Mouse (Mus musculus): ENCODE results near the gene Mgl2. TPM values are rescaled to one million over a fixed set of nuclear protein-coding genes. Genes with fewer than 3 reads are reported as not detected.
A peak's percentile ranks its signal among the peaks of the same experiment; 100 is the strongest.

Gene Mgl2
- 0.93 and 1.6 TPM in 2 replicates for polyA plus RNA-seq (2012; rRNA removed)

GRCm38 (mm10) chr11:70129926-70130379 is at the start of gene Mgl2:
TSS of gene Mgl2 (plus strand) at chr11:70130329.
- Histone ChIP-seq H3K27ac (ENCODE audit: insufficient read depth, low read depth, low read length) (no peak within 1 kb of the TSS), H3K4me3 (ENCODE audit: low read depth, low read length) (no peak within 1 kb of the TSS), H3K36me3 (ENCODE audit: control insufficient read depth, insufficient read depth, low read length) (no peaks in the 10 kb centered on the region), H3K4me1 (ENCODE audit: control insufficient read depth, insufficient read depth, insufficient read length, low read length) (no peaks in the 10 kb centered on the region), H3K27me3 (ENCODE audit: control insufficient read depth, insufficient read depth, low read length) (no peaks in the 10 kb centered on the region)
- TF ChIP-seq POLR2A (IDR thresholded peaks at IDR 0.05; ENCODE audit: low read depth, low read length) (no peak), CTCF (IDR thresholded peaks at IDR 0.05; ENCODE audit: extremely low read depth, insufficient read length, insufficient replicate concordance, low read depth, low read length) (no peak)
- 50% methylated on average over 9 of the region's 9 CpGs for WGBS

DNA sequence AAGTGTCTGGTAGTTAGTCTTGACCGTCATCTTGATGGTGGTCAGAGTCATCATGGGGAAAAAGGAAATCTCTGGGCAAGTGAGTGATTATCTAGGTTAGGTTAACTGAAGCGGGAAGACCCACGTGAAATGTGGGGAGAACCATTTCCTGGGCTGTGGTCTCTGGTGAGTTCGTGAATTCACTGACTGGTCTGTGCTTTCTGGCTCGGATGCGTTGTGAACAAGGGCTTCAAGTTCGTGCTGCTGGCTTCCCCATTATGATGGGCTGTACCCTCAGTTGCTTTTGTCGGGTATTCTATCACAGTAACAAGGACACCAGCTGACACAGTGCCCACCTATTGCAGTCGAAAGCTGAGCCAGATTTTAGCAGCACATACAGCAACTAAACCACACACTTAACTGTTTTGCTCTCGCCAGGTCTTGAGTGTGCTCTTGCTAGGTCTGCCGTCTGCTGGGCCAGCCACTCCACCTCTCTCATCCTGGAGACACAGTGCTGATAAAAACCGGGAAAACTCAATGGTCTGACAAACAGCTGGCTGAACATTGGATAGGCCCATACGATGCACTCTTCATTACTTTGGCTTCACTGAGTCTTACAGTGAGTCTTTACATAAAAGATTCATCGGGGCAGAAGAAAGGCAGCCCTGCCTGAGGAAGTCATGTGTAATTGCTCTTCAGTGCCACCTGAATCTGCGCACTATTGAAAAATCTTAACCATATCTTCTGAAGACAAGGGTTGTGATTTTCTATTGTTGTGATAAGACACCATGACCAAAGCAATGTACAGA is 49.1 kb upstream of the Mgl2 start:
- WGBS = 85% methylated on average over 15 of the region's 15 CpGs
- Histone ChIP-seq H3K27ac (ENCODE audit: insufficient read depth, low read depth, low read length) (no peak overlapping the region), H3K27me3 (ENCODE audit: control insufficient read depth, insufficient read depth, low read length) (no peaks in the 10 kb centered on the region), H3K4me1 (ENCODE audit: control insufficient read depth, insufficient read depth, insufficient read length, low read length) (peaks cover 2% of the 10 kb centered on the region; the same call in 1 of the 2 replicates), H3K36me3 (ENCODE audit: control insufficient read depth, insufficient read depth, low read length) (no peaks in the 10 kb centered on the region), H3K4me3 (ENCODE audit: low read depth, low read length) (no peak overlapping the region)
- no peak for TF ChIP-seq CTCF (IDR thresholded peaks at IDR 0.05; ENCODE audit: extremely low read depth, insufficient read length, insufficient replicate concordance, low read depth, low read length)
- TF ChIP-seq POLR2A (IDR thresholded peaks at IDR 0.05; ENCODE audit: low read depth, low read length) = no peak

DNA sequence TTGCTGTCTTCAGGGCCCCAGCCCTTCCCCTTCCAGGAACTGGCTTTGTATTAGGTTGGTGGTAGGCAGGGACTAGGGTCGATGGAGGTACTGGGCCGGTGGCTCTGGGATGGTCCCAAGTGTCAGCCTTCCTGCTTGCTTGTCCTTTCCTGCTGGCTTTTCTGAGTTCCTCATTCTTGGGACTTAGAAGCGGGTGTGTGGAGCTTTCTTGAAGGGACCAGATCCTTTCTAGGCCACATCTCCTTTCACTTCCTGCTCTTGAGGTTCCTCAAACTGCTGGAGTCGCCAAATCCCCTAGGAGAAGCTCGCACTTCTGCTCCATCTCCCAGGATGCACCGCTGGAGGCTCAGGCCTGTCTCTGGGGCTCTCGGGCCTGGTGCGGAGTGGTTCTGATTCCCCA is 45.6 kb upstream of the Mgl2 start:
- whole genome bisulfite sequencing = 78% methylated on average over 8 of the region's 8 CpGs
- Histone ChIP-seq H3K36me3 (ENCODE audit: control insufficient read depth, insufficient read depth, low read length) (no peaks in the 10 kb centered on the region), H3K4me3 (ENCODE audit: low read depth, low read length) (no peak overlapping the region), H3K4me1 (ENCODE audit: control insufficient read depth, insufficient read depth, insufficient read length, low read length) (peaks cover 2% of the 10 kb centered on the region; the same call in 1 of the 2 replicates), H3K27ac (ENCODE audit: insufficient read depth, low read depth, low read length) (no peak overlapping the region), H3K27me3 (ENCODE audit: control insufficient read depth, insufficient read depth, low read length) (no peaks in the 10 kb centered on the region)
- TF ChIP-seq CTCF (IDR thresholded peaks at IDR 0.05; ENCODE audit: extremely low read depth, insufficient read length, insufficient replicate concordance, low read depth, low read length) = no peak

DNA sequence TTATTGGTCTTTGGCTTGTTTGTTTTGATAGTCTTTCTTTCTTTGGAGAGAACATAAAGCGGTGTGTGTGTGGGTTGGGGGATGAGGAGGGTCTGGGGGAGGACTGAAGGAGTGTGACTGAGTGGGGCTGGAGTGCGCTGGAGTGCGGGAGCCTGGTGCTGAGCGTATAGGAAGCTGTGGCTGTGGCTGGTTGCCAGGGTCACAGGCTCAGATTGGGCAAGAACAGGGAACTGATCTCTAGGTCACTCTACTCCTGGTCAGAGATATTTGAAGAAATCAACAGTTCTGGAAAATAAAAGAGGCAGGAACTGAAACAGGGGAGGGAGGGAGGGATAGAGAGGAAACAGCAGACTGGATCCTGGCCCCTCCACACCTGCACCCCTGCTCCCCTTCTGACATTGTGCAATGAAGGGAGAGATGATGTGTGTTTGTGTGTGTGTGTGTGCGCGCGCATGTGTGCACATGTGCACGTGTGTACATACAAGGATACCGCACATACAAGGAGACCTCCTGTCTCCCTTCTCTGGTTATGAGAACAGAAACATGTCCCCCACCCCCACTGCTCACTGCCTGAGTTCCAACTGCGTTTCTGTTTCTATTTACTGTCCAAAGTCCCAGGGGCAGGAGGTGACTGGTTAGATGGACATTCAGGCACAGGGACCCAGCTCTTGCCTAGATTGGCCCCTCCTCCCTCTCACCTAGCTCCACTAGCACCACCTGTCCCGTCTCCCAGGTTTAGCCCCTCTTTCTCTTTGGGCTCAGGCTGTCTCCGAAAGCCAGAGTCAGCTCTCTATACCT is 37.9 kb upstream of the Mgl2 start, which contains the start of gene Asgr2:
Asgr2 (plus strand) TSS at position 659 of the 798 bp plus-strand sequence.
- Histone ChIP-seq H3K36me3 (ENCODE audit: control insufficient read depth, insufficient read depth, low read length) (no peaks in the 10 kb centered on the region), H3K27ac (ENCODE audit: insufficient read depth, low read depth, low read length) (peak within 1 kb of the TSS; percentile 37; the same call in 1 of the 2 replicates), H3K27me3 (ENCODE audit: control insufficient read depth, insufficient read depth, low read length) (no peaks in the 10 kb centered on the region), H3K4me1 (ENCODE audit: control insufficient read depth, insufficient read depth, insufficient read length, low read length) (peaks cover 2% of the 10 kb centered on the region; the same call in 1 of the 2 replicates), H3K4me3 (ENCODE audit: low read depth, low read length) (no peak within 1 kb of the TSS)
- TF ChIP-seq POLR2A (IDR thresholded peaks at IDR 0.05; ENCODE audit: low read depth, low read length) (no peak), CTCF (IDR thresholded peaks at IDR 0.05; ENCODE audit: extremely low read depth, insufficient read length, insufficient replicate concordance, low read depth, low read length) (no peak)
- 63% methylated on average over 12 of the region's 12 CpGs for WGBS

GRCm38 (mm10) chr11:70097396-70097795 is 32.7 kb upstream of the Mgl2 start:
- 62% methylated on average over 11 of the region's 11 CpGs for whole genome bisulfite sequencing
- Histone ChIP-seq H3K4me3 (ENCODE audit: low read depth, low read length) (no peak overlapping the region), H3K36me3 (ENCODE audit: control insufficient read depth, insufficient read depth, low read length) (no peaks in the 10 kb centered on the region), H3K4me1 (ENCODE audit: control insufficient read depth, insufficient read depth, insufficient read length, low read length) (peaks cover 2% of the 10 kb centered on the region; the same call in 1 of the 2 replicates), H3K27me3 (ENCODE audit: control insufficient read depth, insufficient read depth, low read length) (no peaks in the 10 kb centered on the region), H3K27ac (ENCODE audit: insufficient read depth, low read depth, low read length) (no peak overlapping the region)
- no peak for TF ChIP-seq CTCF (IDR thresholded peaks at IDR 0.05; ENCODE audit: extremely low read depth, insufficient read length, insufficient replicate concordance, low read depth, low read length)
- no peak for TF ChIP-seq POLR2A (IDR thresholded peaks at IDR 0.05; ENCODE audit: low read depth, low read length)

- H3K27me3 ChIP-seq (ENCODE audit: control insufficient read depth, insufficient read depth, low read length) = no peaks in the 10 kb centered on the region; the same call in 1 of the 2 replicates
- WGBS = 87% methylated on average over 2 of the region's 2 CpGs
- H3K4me3 ChIP-seq (ENCODE audit: low read depth, low read length) = no peak overlapping the region
- no peak overlapping the region for H3K27ac ChIP-seq (ENCODE audit: insufficient read depth, low read depth, low read length)
- no peaks in the 10 kb centered on the region for H3K36me3 ChIP-seq (ENCODE audit: control insufficient read depth, insufficient read depth, low read length)
- H3K4me1 ChIP-seq (ENCODE audit: control insufficient read depth, insufficient read depth, insufficient read length, low read length) = no peaks in the 10 kb centered on the region
- TF ChIP-seq POLR2A (IDR thresholded peaks at IDR 0.05; ENCODE audit: low read depth, low read length) (no peak), CTCF (IDR thresholded peaks at IDR 0.05; ENCODE audit: extremely low read depth, insufficient read length, insufficient replicate concordance, low read depth, low read length) (no peak)
Observed at GRCm38 (mm10) chr11:70099102-70099501, 31.0 kb upstream of the Mgl2 start.

- no peaks in the 10 kb centered on the region for H3K4me1 ChIP-seq (ENCODE audit: control insufficient read depth, insufficient read depth, insufficient read length, low read length)
Observed at GRCm38 (mm10) chr11:70099809-70100208, 30.3 kb upstream of the Mgl2 start.

More at GRCm38 (mm10) chr11:70099809-70100208, 30.3 kb upstream of the Mgl2 start:
- TF ChIP-seq POLR2A (IDR thresholded peaks at IDR 0.05; ENCODE audit: low read depth, low read length) = no peak
- no peak for TF ChIP-seq CTCF (IDR thresholded peaks at IDR 0.05; ENCODE audit: extremely low read depth, insufficient read length, insufficient replicate concordance, low read depth, low read length)
- Histone ChIP-seq H3K27ac (ENCODE audit: insufficient read depth, low read depth, low read length) (no peak overlapping the region), H3K27me3 (ENCODE audit: control insufficient read depth, insufficient read depth, low read length) (no peaks in the 10 kb centered on the region; the same call in 1 of the 2 replicates), H3K4me3 (ENCODE audit: low read depth, low read length) (no peak overlapping the region), H3K36me3 (ENCODE audit: control insufficient read depth, insufficient read depth, low read length) (no peaks in the 10 kb centered on the region)
- WGBS = 87% methylated on average over 2 of the region's 2 CpGs

Data from small intestine, adult 2 months (tissue).